Mouse (Mus musculus) layer of hippocampus, adult 2 months (tissue): ENCODE measurements around the gene Nlrc5. TPM values are rescaled to one million over a fixed set of nuclear protein-coding genes. Genes with fewer than 3 reads are reported as not detected.

Experiments used
- DNase-seq, 2 experiments: peaks; one replicate each; pipeline ENCODE4 v3.0.0; 2022; ENCODE audit warnings: low spot score in 2 of 2
- H3K27ac ChIP-seq: fragments of 200-600 bp; 2 replicates; pipeline ENCODE4 v1.8.1; 2022
- H3K4me3 ChIP-seq: fragments of 200-600 bp; 2 replicates; pipeline ENCODE4 v1.8.1; 2022; ENCODE audit warnings: mild to moderate bottlenecking
- CTCF ChIP-seq: fragments of 200-600 bp; conservative IDR thresholded peaks from 2 replicates; pipeline ENCODE4 v1.8.1; 2022; ENCODE audit warnings: antibody characterized with exemption, mild to moderate bottlenecking, moderate library complexity
- microRNA-seq, 2 experiments: library from miRNA; unstranded; fragments of <30 nt; microRNA quantifications; one replicate each; pipeline ENCODE4 v1.2.0; 2021
- total RNA-seq, 2 experiments: library from RNA; stranded (reverse); gene quantifications; 2 replicates each; pipeline ENCODE4 v1.2.3; 2021

The Nlrc5 gene
- total RNA-seq, 2 experiments from 2014 or later = 0.54 to 1.4 TPM

DNA sequence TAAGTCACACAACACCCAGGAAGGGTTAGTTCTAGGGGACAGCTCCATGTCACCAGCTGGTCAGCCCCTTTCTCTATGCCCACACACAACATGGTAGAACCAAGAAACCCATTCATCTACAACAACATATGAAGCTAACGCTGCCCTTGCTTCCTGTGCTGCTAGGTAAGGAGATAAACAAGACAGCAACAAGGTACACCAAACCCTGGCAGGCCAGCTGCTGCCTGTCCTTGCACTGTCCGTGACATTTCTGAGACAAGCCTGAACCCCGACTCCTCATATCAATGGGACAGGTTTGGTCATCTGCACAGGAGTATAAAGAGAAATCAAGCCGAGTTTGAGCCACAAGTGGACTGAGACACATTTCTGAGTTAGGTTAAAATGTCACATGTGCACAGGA lies 141.0 kb downstream of the Nlrc5 start:
- no peak for DNase-seq
- no peak overlapping the region for H3K4me3 ChIP-seq
- TF ChIP-seq CTCF = no peak
- peak overlapping the region; percentile 64; the same call in 1 of the 2 replicates for H3K27ac ChIP-seq

Small RNA genes within 50 kb of the gene (microRNA-seq; reads per million reads assigned to microRNA genes)
- 0 reads per million in 2 experiments for gene Mir7072

Other genes with a start within 250 kb of the Nlrc5 start
- gene Nup93, start 219.8 kb upstream of the Nlrc5 start, total RNA-seq = 10 to 100 TPM; 62.9 to 66.3 TPM
- 1 to 10 TPM in 1 of 2 experiments, under 1 TPM in 1; 0.54 to 1.0 TPM for gene Slc12a3, start 105.2 kb upstream of the Nlrc5 start, total RNA-seq
- 10 to 100 TPM; 54.4 to 57.3 TPM for gene Herpud1, start 47.9 kb upstream of the Nlrc5 start, total RNA-seq
- 10 to 100 TPM; 29.3 to 35.0 TPM for gene Cpne2, start 98.6 kb downstream of the Nlrc5 start, total RNA-seq
- 10 to 100 TPM; 25.8 to 26.1 TPM for gene Rspry1, start 167.6 kb downstream of the Nlrc5 start, total RNA-seq
- 10 to 100 TPM; 38.6 to 45.6 TPM for gene Fam192a, start 167.6 kb downstream of the Nlrc5 start, total RNA-seq
- gene Arl2bp, start 232.2 kb downstream of the Nlrc5 start, total RNA-seq = 100 to 1,000 TPM; 145 to 147 TPM